In the genomic region with DNA sequence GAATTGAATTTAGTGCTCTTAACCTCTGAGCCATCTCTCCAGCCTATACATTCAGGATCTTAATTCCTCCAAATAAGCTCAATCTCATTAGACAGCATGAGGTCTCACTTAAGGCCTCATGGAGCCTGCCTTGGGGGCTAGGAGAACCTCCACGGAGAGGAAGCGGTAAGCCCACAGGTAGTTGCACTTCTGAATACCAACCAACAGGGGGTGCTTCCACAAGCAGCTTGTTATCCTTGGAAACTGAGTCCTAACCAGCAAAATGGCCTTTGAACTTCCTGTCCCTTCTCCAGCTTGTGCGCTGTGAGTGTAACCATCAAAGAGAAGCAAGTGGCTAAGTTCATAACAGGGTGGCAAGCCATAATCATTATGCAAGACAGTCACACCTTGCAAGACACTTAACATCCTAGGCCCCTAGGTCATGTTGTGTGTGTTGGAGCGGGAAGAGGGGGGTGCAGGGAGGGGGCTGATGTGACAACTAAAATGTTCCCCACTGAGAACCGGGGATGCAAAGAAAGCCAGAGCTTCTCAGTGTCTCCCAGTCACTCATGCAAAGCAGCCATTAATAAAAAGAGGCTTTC, we compare ENCODE assay signal across 11 mouse cellular contexts. TPM values are rescaled to one million over a fixed set of nuclear protein-coding genes. Genes with fewer than 3 reads are reported as not detected.
DNase-seq lines count a peak whose midpoint lies in the region; ATAC-seq and TF ChIP-seq lines count a peak whose summit lies in the region.
"Had no signal": no experiment of that assay in that cellular context is flagged by ENCODE, and none has a peak within 500 bp of the region (broad histone marks: within the 10 kb centered on the region; RNA-seq: fewer than 3 reads in every experiment).

No protein-coding gene starts in this region.

- DNase-seq in left cerebral cortex, adult 2 months (ENCODE audit: extremely low spot score in 1 of 2, low spot score in 2 of 2): no peak
- no peak for DNase-seq in left cerebral cortex, postnatal 25 days (ENCODE audit: low spot score in 2 of 2)
- DNase-seq in CH12.LX (ENCODE audit: extremely low read depth) (peak; percentile 8), G1E (ENCODE audit: low spot score) (no peak)
- peak; percentile 89 for DNase-seq in midbrain, embryonic 11.5 days (ENCODE audit: low spot score, missing footprints)
- DNase-seq in heart, adult 8-10 months (ENCODE audit: low spot score): no peak
- no peak for DNase-seq in spleen, adult 12 weeks (ENCODE audit: low spot score)
- DNase-seq: gastrocnemius, postnatal 14 days; spleen, adult 18-20 months had no signal

- TF ChIP-seq POLR2A in CH12.LX (IDR thresholded peaks at IDR 0.05; ENCODE audit: low read depth, low read length): no peak

- in situ Hi-C loops in CH12.LX (cut with MboI; ENCODE audit: low pct_ligation_motif_present, low pct_unique_long_range_greater_than_20kb, low sequenced_read_pairs): no loop called here

- no peak overlapping the region for H3K27ac ChIP-seq in left cerebral cortex, adult 2 months
- no peak overlapping the region for H3K27ac ChIP-seq in CH12.LX (ENCODE audit: insufficient read depth, low read depth)
- H3K27ac ChIP-seq in midbrain, embryonic 11.5 days (ENCODE audit: low read depth, low read length): no peak overlapping the region
- H3K27ac ChIP-seq: kidney, embryonic 15.5 days had no signal

- TF ChIP-seq CTCF in left cerebral cortex, adult 2 months (IDR thresholded peaks at IDR 0.05): peak; percentile 9; the same call in 1 of the 2 replicates
- TF ChIP-seq CTCF in CH12.LX (conservative IDR thresholded peaks at IDR 0.05 in 1 of 2, IDR thresholded peaks at IDR 0.05 in 1 of 2; ENCODE audit: low read depth in 2 of 2, low read length in 2 of 2): peak in 1 of 2 experiments; percentile 48; a peak in 2 of 4 replicates
- TF ChIP-seq CTCF in G1E (IDR thresholded peaks at IDR 0.05; ENCODE audit: low read depth, low read length): peak; percentile 40; the same call in 1 of the 2 replicates

- no peaks in the 10 kb centered on the region for H3K79me2 ChIP-seq in CH12.LX (replicated peaks; ENCODE audit: control insufficient read depth, extremely low read depth, insufficient read depth, poor library complexity, severe bottlenecking)

- no peaks in the 10 kb centered on the region for H3K4me1 ChIP-seq in CH12.LX (ENCODE audit: control insufficient read depth in 1 of 2, insufficient read depth in 2 of 2)
- H3K4me1 ChIP-seq in G1E (ENCODE audit: insufficient read depth, low read depth, low read length): peaks cover 3% of the 10 kb centered on the region; the same call in 1 of the 2 replicates
- peaks cover 12% of the 10 kb centered on the region for H3K4me1 ChIP-seq in midbrain, embryonic 11.5 days (ENCODE audit: control insufficient read depth, insufficient read depth, low read length)

- intact Hi-C loops in left cerebral cortex, adult 2 months (cut with DNase I): no loop called here
- intact Hi-C loops in left cerebral cortex, postnatal 25 days (cut with DNase I): no loop called here

- TF ChIP-seq RAD21 in CH12.LX (IDR thresholded peaks at IDR 0.05; ENCODE audit: low read depth, low read length): no peak; the same call in none of the 2 replicates

- ATAC-seq in G1E (ENCODE audit: extremely low read depth, insufficient number of reproducible peaks, low FRiP score, poor library complexity, severe bottlenecking): no peak
- peak; percentile 54 for ATAC-seq in midbrain, embryonic 11.5 days (ENCODE audit: low FRiP score)
- ATAC-seq in monocyte, adult 5-6 weeks (replicated peaks; ENCODE audit: insufficient number of reproducible peaks, low FRiP score, low TSS enrichment, poor library complexity, severe bottlenecking): no peak

- no peak overlapping the region for H3K9ac ChIP-seq in CH12.LX (ENCODE audit: insufficient read depth, low read depth)
- H3K9ac ChIP-seq in midbrain, embryonic 11.5 days (ENCODE audit: low read length): 0 out of 2 replicates have a peak overlapping the region, but pooled peaks have one; percentile 2
- H3K9ac ChIP-seq: kidney, embryonic 15.5 days had no signal

- no peak for TF ChIP-seq EP300 in CH12.LX (IDR thresholded peaks at IDR 0.05; ENCODE audit: low read length)

- no peaks in the 10 kb centered on the region for H3K9me3 ChIP-seq in CH12.LX (replicated peaks; ENCODE audit: low read length)
- H3K9me3 ChIP-seq in G1E (replicated peaks): no peaks in the 10 kb centered on the region
- no peaks in the 10 kb centered on the region for H3K9me3 ChIP-seq in midbrain, embryonic 11.5 days (ENCODE audit: control insufficient read depth, low read length)
- H3K9me3 ChIP-seq: kidney, embryonic 15.5 days had no signal

- no peak overlapping the region for H3K4me2 ChIP-seq in CH12.LX (ENCODE audit: insufficient read depth, low read depth, poor library complexity, severe bottlenecking)
- no peak overlapping the region for H3K4me2 ChIP-seq in midbrain, embryonic 11.5 days
- H3K4me2 ChIP-seq: kidney, embryonic 15.5 days had no signal

- WGBS in midbrain, embryonic 11.5 days: 30% methylated on average over 5 of the region's 5 CpGs

- no peaks in the 10 kb centered on the region for H3K27me3 ChIP-seq in CH12.LX (replicated peaks)
- peaks cover 46% of the 10 kb centered on the region for H3K27me3 ChIP-seq in G1E (ENCODE audit: insufficient read depth, low read length)
- H3K27me3 ChIP-seq in midbrain, embryonic 11.5 days (ENCODE audit: control insufficient read depth, insufficient read depth, low read length): no peaks in the 10 kb centered on the region
- H3K27me3 ChIP-seq: kidney, embryonic 15.5 days had no signal

- no peak overlapping the region for H3K4me3 ChIP-seq in left cerebral cortex, adult 2 months
- H3K4me3 ChIP-seq in CH12.LX (replicated peaks in 1 of 3; ENCODE audit: low read depth in 2 of 3, low read length in 2 of 3, poor library complexity in 1 of 3) (no peak overlapping the region), G1E (ENCODE audit: low read depth, low read length) (no peak overlapping the region)
- no peak overlapping the region for H3K4me3 ChIP-seq in midbrain, embryonic 11.5 days (ENCODE audit: low read depth, low read length)
- H3K4me3 ChIP-seq: kidney, embryonic 15.5 days had no signal

- H3K36me3 ChIP-seq in CH12.LX (replicated peaks in 1 of 2; ENCODE audit: control insufficient read depth in 1 of 2, insufficient read depth in 1 of 2, low read length in 1 of 2) (no peaks in the 10 kb centered on the region), G1E (replicated peaks) (no peaks in the 10 kb centered on the region)
- H3K36me3 ChIP-seq in midbrain, embryonic 11.5 days (ENCODE audit: control insufficient read depth, insufficient read depth, low read length): no peaks in the 10 kb centered on the region
- H3K36me3 ChIP-seq: kidney, embryonic 15.5 days had no signal

- dilution Hi-C loops in CH12.LX (cut with MboI; ENCODE audit: extremely low pct_ligation_motif_present, extremely low pct_unique_long_range_greater_than_20kb, low sequenced_read_pairs): no loop called here

TF ChIP-seq in CH12.LX, 34 proteins besides CTCF, POLR2A, EP300 and RAD21:
- TF ChIP-seq SMC3 (IDR thresholded peaks at IDR 0.05; ENCODE audit: low read depth, low read length) (peak; percentile 33; the same call in 1 of the 2 replicates), BHLHE40 (IDR thresholded peaks at IDR 0.05; ENCODE audit: low read depth, low read length) (no peak)

RNA-seq across cellular contexts. Expression of a gene that starts 7.4 kb away (rescaled TPM):
- 10 to 100 TPM in 1 of 2 experiments, 1 to 10 TPM in 1; 9.1 to 14.9 TPM for total RNA-seq in left cerebral cortex, adult 2 months (2021)
- 1 to 10 TPM; 8.3 to 9.2 TPM for total RNA-seq in left cerebral cortex, postnatal 25 days (2021)
- total RNA-seq in CH12.LX (2012; rRNA removed) (7.6 and 8.8 TPM in 2 replicates), CH12.LX (2014; rRNA removed) (2.3 and 4.3 TPM in 2 replicates), G1E (2014; fragmentation: Nextera tagmentation) (not detected in 2 replicates), G1E (2017) (3.7 and 6.7 TPM in 2 replicates)
- polyA plus RNA-seq in CH12.LX (2012; ENCODE audit: insufficient read length, low read depth) (14.9 and 17.7 TPM in 2 replicates), G1E (2012) (0.05 and 0.07 TPM in 2 replicates)
- 7.0 and 7.1 TPM in 2 replicates for polyA plus RNA-seq in midbrain, embryonic 11.5 days (2014; fragmentation: Nextera tagmentation; extraction: Ambion mirVana)
- total RNA-seq in monocyte, adult 5-6 weeks (2017): 2.4 to 9.2 TPM (median 4.3 TPM) in 3 replicates
- total RNA-seq in heart, adult 8-10 months (2022): under 1 TPM in 2 of 4 experiments, not detected in 2; 0.16 to 0.53 TPM

RNA-seq across cellular contexts. Expression of a gene that starts 41.2 kb away (rescaled TPM):
- total RNA-seq in left cerebral cortex, adult 2 months (2021): 1 to 10 TPM; 5.0 to 7.9 TPM
- 1 to 10 TPM; 6.8 to 6.9 TPM for total RNA-seq in left cerebral cortex, postnatal 25 days (2021)
- total RNA-seq in CH12.LX (2012; rRNA removed): 8.2 and 10.1 TPM in 2 replicates
- total RNA-seq in CH12.LX (2014; rRNA removed): 3.3 and 4.0 TPM in 2 replicates
- 4.2 and 4.8 TPM in 2 replicates for polyA plus RNA-seq in CH12.LX (2012; ENCODE audit: insufficient read length, low read depth)
- total RNA-seq in G1E (2014; fragmentation: Nextera tagmentation): 84.4 and 84.8 TPM in 2 replicates
- 54.1 and 55.7 TPM in 2 replicates for total RNA-seq in G1E (2017)
- 58.7 and 65.9 TPM in 2 replicates for polyA plus RNA-seq in G1E (2012)
- polyA plus RNA-seq in midbrain, embryonic 11.5 days (2014; fragmentation: Nextera tagmentation; extraction: Ambion mirVana): 5.3 and 6.3 TPM in 2 replicates
- total RNA-seq in monocyte, adult 5-6 weeks (2017): 12.6 to 14.3 TPM (median 13.2 TPM) in 3 replicates
- total RNA-seq in heart, adult 8-10 months (2022): 1 to 10 TPM; 6.2 to 8.5 (median 7.6) TPM

Comparison
In these comparisons a context has a peak if more than half of its experiments do, and no peak if none do; other contexts are left out.
1. DNase-seq: peak in CH12.LX (single experiment) and midbrain, embryonic 11.5 days (single experiment); none in left cerebral cortex, adult 2 months (0 of 2), left cerebral cortex, postnatal 25 days (0 of 2), G1E (single experiment), heart, adult 8-10 months (single experiment) and spleen, adult 12 weeks (single experiment).